In genomic region chr3:145293623-145294307, GRCm38 (mm10) we compare ENCODE assay signal across 9 mouse cellular contexts. TPM values are rescaled to one million over a fixed set of nuclear protein-coding genes. Genes with fewer than 3 reads are reported as not detected.
DNase-seq lines count a peak whose midpoint lies in the region; ATAC-seq lines count a peak whose summit lies in the region.
"Had no signal": no experiment of that assay in that cellular context is flagged by ENCODE, and none has a peak within 500 bp of the region (broad histone marks: within the 10 kb centered on the region; RNA-seq: fewer than 3 reads in every experiment).

No protein-coding gene starts in this region.

- H3K36me3 ChIP-seq in heart, embryonic 14.5 days (ENCODE audit: control insufficient read depth, insufficient read depth, low read length): no peaks in the 10 kb centered on the region
- H3K36me3 ChIP-seq in embryonic facial prominence, embryonic 12.5 days: no peaks in the 10 kb centered on the region
- H3K36me3 ChIP-seq in hindbrain, embryonic 15.5 days: no peaks in the 10 kb centered on the region
- H3K36me3 ChIP-seq in midbrain, embryonic 13.5 days: no peaks in the 10 kb centered on the region

- no peak for ATAC-seq in heart, embryonic 14.5 days (ENCODE audit: insufficient number of reproducible peaks, insufficient read depth, low FRiP score, low read depth)
- no peak for ATAC-seq in embryonic facial prominence, embryonic 12.5 days (ENCODE audit: insufficient number of reproducible peaks, insufficient read depth, low FRiP score, low TSS enrichment)
- no peak for ATAC-seq in hindbrain, embryonic 15.5 days (ENCODE audit: low FRiP score, low read depth)
- 0 out of 2 replicates have a peak, but pooled peaks have one; percentile 18 for ATAC-seq in midbrain, embryonic 13.5 days
- ATAC-seq: activated CD4-positive, CD25-positive, alpha-beta regulatory T cell, adult 4 months had no signal

- peak overlapping the region; percentile 96 for H3K4me2 ChIP-seq in heart, embryonic 14.5 days (ENCODE audit: low read length)
- peak overlapping the region; percentile 88 for H3K4me2 ChIP-seq in embryonic facial prominence, embryonic 12.5 days (replicated peaks)
- peak overlapping the region; percentile 88 for H3K4me2 ChIP-seq in hindbrain, embryonic 15.5 days
- H3K4me2 ChIP-seq in midbrain, embryonic 13.5 days (replicated peaks): peak overlapping the region; percentile 84

- no peak for DNase-seq in heart, adult 11 months
- DNase-seq in natural killer cell, adult 2 months (ENCODE audit: low spot score in 2 of 2): no peak
- no peak for DNase-seq in right cerebral cortex, postnatal 36 days (ENCODE audit: low spot score in 2 of 2)
- DNase-seq in frontal cortex, postnatal 10 days (ENCODE audit: low spot score in 2 of 2): no peak

- peak overlapping the region; percentile 40 to 47 for H3K4me3 ChIP-seq in heart, embryonic 14.5 days (ENCODE audit: control insufficient read depth in 1 of 2, insufficient read depth in 1 of 2, low read depth in 1 of 2, low read length in 2 of 2)
- H3K4me3 ChIP-seq in embryonic facial prominence, embryonic 12.5 days: peak overlapping the region; percentile 44
- no peak overlapping the region for H3K4me3 ChIP-seq in hindbrain, embryonic 15.5 days
- H3K4me3 ChIP-seq in midbrain, embryonic 13.5 days (replicated peaks): no peak overlapping the region

- H3K9ac ChIP-seq in heart, embryonic 14.5 days (ENCODE audit: low read length): peak overlapping the region; percentile 58
- peak overlapping the region; percentile 53 for H3K9ac ChIP-seq in embryonic facial prominence, embryonic 12.5 days
- peak overlapping the region; percentile 43; the same call in 1 of the 2 replicates for H3K9ac ChIP-seq in hindbrain, embryonic 15.5 days
- H3K9ac ChIP-seq in midbrain, embryonic 13.5 days (replicated peaks): no peak overlapping the region; the same call in 1 of the 2 replicates

- H3K27ac ChIP-seq in heart, embryonic 14.5 days (replicated peaks in 1 of 2; ENCODE audit: control insufficient read depth in 1 of 2, insufficient read depth in 1 of 2, low read depth in 2 of 2, low read length in 2 of 2): no peak overlapping the region
- no peak overlapping the region for H3K27ac ChIP-seq in embryonic facial prominence, embryonic 12.5 days
- H3K27ac ChIP-seq in hindbrain, embryonic 15.5 days (replicated peaks): no peak overlapping the region
- H3K27ac ChIP-seq in midbrain, embryonic 13.5 days: no peak overlapping the region

- 45% methylated on average over 12 of the region's 12 CpGs for WGBS in heart, embryonic 14.5 days
- 61% methylated on average over 12 of the region's 12 CpGs for WGBS in embryonic facial prominence, embryonic 12.5 days
- 77% methylated on average over 12 of the region's 12 CpGs for WGBS in hindbrain, embryonic 15.5 days
- 76% methylated on average over 12 of the region's 12 CpGs for WGBS in midbrain, embryonic 13.5 days

- no peaks in the 10 kb centered on the region for H3K9me3 ChIP-seq in heart, embryonic 14.5 days (ENCODE audit: control insufficient read depth, low read length)
- no peaks in the 10 kb centered on the region for H3K9me3 ChIP-seq in embryonic facial prominence, embryonic 12.5 days
- no peaks in the 10 kb centered on the region for H3K9me3 ChIP-seq in hindbrain, embryonic 15.5 days
- H3K9me3 ChIP-seq in midbrain, embryonic 13.5 days: no peaks in the 10 kb centered on the region

- H3K27me3 ChIP-seq in heart, embryonic 14.5 days (ENCODE audit: control insufficient read depth, insufficient read depth, low read length): no peaks in the 10 kb centered on the region; the same call in 1 of the 2 replicates
- 0 out of 2 replicates have a peak, but pooled peaks cover 2% of the 10 kb centered on the region for H3K27me3 ChIP-seq in embryonic facial prominence, embryonic 12.5 days
- H3K27me3 ChIP-seq in hindbrain, embryonic 15.5 days: peaks cover 4% of the 10 kb centered on the region; the same call in 1 of the 2 replicates
- H3K27me3 ChIP-seq in midbrain, embryonic 13.5 days: 0 out of 2 replicates have a peak, but pooled peaks cover 5% of the 10 kb centered on the region

- peaks cover 12 to 13% of the 10 kb centered on the region in 2 experiments; a peak in 3 of 4 replicates for H3K4me1 ChIP-seq in heart, embryonic 14.5 days (ENCODE audit: control insufficient read depth in 2 of 2, insufficient read depth in 2 of 2, low read length in 2 of 2)
- peaks cover 23% of the 10 kb centered on the region for H3K4me1 ChIP-seq in embryonic facial prominence, embryonic 12.5 days
- peaks cover 17% of the 10 kb centered on the region for H3K4me1 ChIP-seq in hindbrain, embryonic 15.5 days (replicated peaks)
- H3K4me1 ChIP-seq in midbrain, embryonic 13.5 days (replicated peaks): peaks cover 15% of the 10 kb centered on the region

RNA-seq across cellular contexts. Expression of gene Col24a1, which starts 1.5 kb away (rescaled TPM):
- 0.40 and 0.57 TPM in 2 replicates for polyA plus RNA-seq in heart, embryonic 14.5 days (2014; fragmentation: Nextera tagmentation; extraction: Ambion mirVana)
- polyA plus RNA-seq in embryonic facial prominence, embryonic 12.5 days (2016; fragmentation: Nextera tagmentation; extraction: Ambion mirVana): 3.5 and 4.6 TPM in 2 replicates
- polyA plus RNA-seq in hindbrain, embryonic 15.5 days (2015; fragmentation: Nextera tagmentation; extraction: Ambion mirVana): 0.82 and 1.0 TPM in 2 replicates
- polyA plus RNA-seq in midbrain, embryonic 13.5 days (2015; fragmentation: Nextera tagmentation; extraction: Ambion mirVana): 0.26 and 0.53 TPM in 2 replicates
- polyA plus RNA-seq: activated CD4-positive, CD25-positive, alpha-beta regulatory T cell, adult 4 months had no signal

Comparison
In these comparisons a context has a peak if more than half of its experiments do, and no peak if none do; other contexts are left out.
1. H3K4me3 ChIP-seq: peak in heart, embryonic 14.5 days (2 of 2) and embryonic facial prominence, embryonic 12.5 days (single experiment); none in hindbrain, embryonic 15.5 days (single experiment) and midbrain, embryonic 13.5 days (single experiment).
2. Peak in every context shown above with its lines, with median percentiles within 50 percentile points of each other: H3K4me2 ChIP-seq.